Mouse (Mus musculus) left cerebral cortex, postnatal 25 days (tissue): ENCODE measurements around the gene Nav1. TPM values are rescaled to one million over a fixed set of nuclear protein-coding genes. Genes with fewer than 3 reads are reported as not detected.
A peak's percentile ranks its signal among the peaks of the same experiment; 100 is the strongest.

Experiments
- DNase-seq, 2 experiments: peaks; one replicate each; pipeline ENCODE4 v3.0.0; 2022; ENCODE audit warnings: low spot score in 2 of 2, mixed read lengths in 1 of 2
- intact Hi-C: fragments of 180-260 bp; cut with DNase I; formaldehyde crosslinking; loops from one replicate; pipeline ENCODE4 v1.15.1; 2025
- total RNA-seq, 2 experiments: library from RNA; stranded (reverse); gene quantifications; 2 replicates each; pipeline ENCODE4 v1.2.3; 2021

The Nav1 gene
- total RNA-seq, 2 experiments from 2014 or later, result 70.1 to 71.4 TPM

- intact Hi-C loops, result no loop called here
- DNase-seq, result no peak
These were observed 73.0 kb downstream of the Nav1 start for GRCm38 (mm10) chr1:135534070-135534469.

GRCm38 (mm10) chr1:135532383-135532782, 74.7 kb downstream of the Nav1 start:
- no peak for DNase-seq
- intact Hi-C loops, result no loop called here

- DNase-seq, result no peak
- intact Hi-C loops, result no loop called here
These were observed 75.1 kb downstream of the Nav1 start for GRCm38 (mm10) chr1:135531981-135532380.

GRCm38 (mm10) chr1:135531081-135531480, 76.0 kb downstream of the Nav1 start:
- no peak for DNase-seq
- intact Hi-C loops, result no loop called here

GRCm38 (mm10) chr1:135524518-135524860, 82.6 kb downstream of the Nav1 start:
- intact Hi-C loops, result no loop called here
- no peak for DNase-seq

GRCm38 (mm10) chr1:135523780-135524517, 83.1 kb downstream of the Nav1 start:
- peak in 1 of 2 experiments; percentile 44 for DNase-seq
- intact Hi-C loops, result no loop called here

- intact Hi-C loops, result no loop called here
- DNase-seq, result no peak
These were observed 83.8 kb downstream of the Nav1 start for GRCm38 (mm10) chr1:135523344-135523743.

GRCm38 (mm10) chr1:135520550-135521168, 86.4 kb downstream of the Nav1 start:
- intact Hi-C loops, result no loop called here
- DNase-seq, result no peak

- DNase-seq, result peak; percentile 29 to 75
- intact Hi-C loops, result no loop called here
These were observed 88.4 kb downstream of the Nav1 start for GRCm38 (mm10) chr1:135518661-135519060.

GRCm38 (mm10) chr1:135517469-135517868, 89.6 kb downstream of the Nav1 start:
- intact Hi-C loops, result no loop called here
- DNase-seq, result no peak

- intact Hi-C loops, result no loop called here
- no peak for DNase-seq
These were observed 90.4 kb downstream of the Nav1 start for GRCm38 (mm10) chr1:135516511-135517305.

- intact Hi-C loops, result no loop called here
- DNase-seq, result no peak
These were observed 91.4 kb downstream of the Nav1 start for GRCm38 (mm10) chr1:135515633-135516238.

GRCm38 (mm10) chr1:135514913-135515632, 92.0 kb downstream of the Nav1 start:
- DNase-seq, result peak in 1 of 2 experiments; percentile 33
- intact Hi-C loops, result no loop called here

GRCm38 (mm10) chr1:135514046-135514445, 93.0 kb downstream of the Nav1 start:
- no peak for DNase-seq
- intact Hi-C loops, result no loop called here

GRCm38 (mm10) chr1:135513464-135513863, 93.6 kb downstream of the Nav1 start:
- intact Hi-C loops, result no loop called here
- DNase-seq, result peak in 1 of 2 experiments; percentile 34

GRCm38 (mm10) chr1:135510346-135510977, 96.6 kb downstream of the Nav1 start:
- intact Hi-C loops, result no loop called here
- DNase-seq, result peak; percentile 47 to 59

- intact Hi-C loops, result no loop called here
- no peak for DNase-seq
These were observed 97.7 kb downstream of the Nav1 start for GRCm38 (mm10) chr1:135509145-135510084.

- DNase-seq, result no peak
- intact Hi-C loops, result no loop called here
These were observed 98.8 kb downstream of the Nav1 start for GRCm38 (mm10) chr1:135508349-135508634.
